Mouse (Mus musculus) midbrain, embryonic 14.5 days (tissue): ENCODE results near the gene Ocln. TPM values are rescaled to one million over a fixed set of nuclear protein-coding genes. Genes with fewer than 3 reads are reported as not detected.
A peak's percentile ranks its signal among the peaks of the same experiment; 100 is the strongest.

Experiments used
- ATAC-seq: fragments of 200-750 bp; cut with Nextera tagmentation; 2 replicates; pipeline ENCODE4 v1.8.0; 2017; ENCODE audit warnings: moderate number of reproducible peaks, moderate library complexity; ENCODE audit not compliant: low FRiP score, low TSS enrichment
- DNase-seq: peaks from one replicate; pipeline ENCODE4 v3.0.0-alpha.2; 2015
- H3K27ac ChIP-seq: fragments of 300-500 bp; sonication (generic); replicated peaks from 2 replicates; pipeline ENCODE4 v1.5.1; 2014; ENCODE audit warnings: mild to moderate bottlenecking, low read depth, low read length, moderate library complexity
- H3K27me3 ChIP-seq: fragments of 300-500 bp; sonication (generic); 2 replicates; pipeline ENCODE4 v1.6.1; 2014; ENCODE audit warnings: low read length, control low read depth, mixed read lengths; ENCODE audit not compliant: control insufficient read depth, insufficient read depth
- H3K36me3 ChIP-seq: fragments of 300-500 bp; sonication (generic); 2 replicates; pipeline ENCODE4 v1.6.1; 2014; ENCODE audit warnings: low read length, control low read depth; ENCODE audit not compliant: control insufficient read depth, insufficient read depth
- H3K4me1 ChIP-seq: fragments of 300-500 bp; sonication (generic); 2 replicates; pipeline ENCODE4 v1.6.1; 2014; ENCODE audit warnings: mild to moderate bottlenecking, antibody characterized with exemption, low read length, control low read depth; ENCODE audit not compliant: control insufficient read depth, insufficient read depth
- H3K4me2 ChIP-seq: fragments of 300-500 bp; sonication (generic); 2 replicates; pipeline ENCODE4 v1.6.1; 2014; ENCODE audit warnings: mild to moderate bottlenecking, low read length, moderate library complexity
- H3K4me3 ChIP-seq: fragments of 300-500 bp; sonication (generic); replicated peaks from 2 replicates; pipeline ENCODE4 v1.5.1; 2014; ENCODE audit warnings: low read depth, low read length
- H3K9ac ChIP-seq: fragments of 300-500 bp; sonication (generic); replicated peaks from 2 replicates; pipeline ENCODE4 v1.6.1; 2014; ENCODE audit warnings: mild to moderate bottlenecking, low read length, moderate library complexity
- H3K9me3 ChIP-seq: fragments of 300-500 bp; sonication (generic); 2 replicates; pipeline ENCODE4 v1.6.1; 2016; ENCODE audit warnings: low read length, control low read depth, mixed read lengths; ENCODE audit not compliant: control insufficient read depth
- WGBS: fragments of 180-500 bp; shearing (Covaris S2); extraction: QIAGEN DNeasy Blood & Tissue Kit; methylation state at CpG from one replicate; pipeline ENCODE4 v1.1.7; 2014; 5-methylcytosine and 5-hydroxymethylcytosine counted together
- polyA plus RNA-seq: library from polyadenylated mRNA; unstranded; fragments of >200 nt; fragmentation: Nextera tagmentation; extraction: Ambion mirVana; gene quantifications from 2 replicates; pipeline ENCODE4 v1.2.1, GENCODE M21; 2014

Ocln gene
- 4.3 and 7.4 TPM in 2 replicates for polyA plus RNA-seq

GRCm38 (mm10) chr13:100552369-100553041 lies at the start of gene Ocln:
Gene Ocln, minus strand, starts transcription at chr13:100552718.
- ATAC-seq (peak; percentile 68), DNase-seq (peak; percentile 54)
- H3K9me3 ChIP-seq = no peaks in the 10 kb centered on the region
- H3K9ac ChIP-seq = peak within 1 kb of the TSS; percentile 56
- H3K36me3 ChIP-seq = no peaks in the 10 kb centered on the region
- peaks cover 43% of the 10 kb centered on the region for H3K27me3 ChIP-seq
- H3K4me3 ChIP-seq = peak within 1 kb of the TSS; percentile 57
- H3K4me2 ChIP-seq = peak within 1 kb of the TSS; percentile 97
- WGBS = under 1% methylated on average over 45 of the region's 45 CpGs
- H3K27ac ChIP-seq = no peak within 1 kb of the TSS
- H3K4me1 ChIP-seq = peaks cover 11% of the 10 kb centered on the region

- no peak overlapping the region for H3K9ac ChIP-seq
- ATAC-seq = no peak
- no peak for DNase-seq
- no peaks in the 10 kb centered on the region for H3K27me3 ChIP-seq
- no peaks in the 10 kb centered on the region for H3K4me1 ChIP-seq
- no peaks in the 10 kb centered on the region for H3K36me3 ChIP-seq
- no peak overlapping the region for H3K27ac ChIP-seq
- H3K4me2 ChIP-seq = no peak overlapping the region
- H3K9me3 ChIP-seq = no peaks in the 10 kb centered on the region
- 74% methylated on average over 7 of the region's 8 CpGs for WGBS
- no peak overlapping the region for H3K4me3 ChIP-seq
These were observed 48.5 kb upstream of the Ocln start for GRCm38 (mm10) chr13:100601034-100601433.

GRCm38 (mm10) chr13:100600317-100600716 lies 47.8 kb upstream of the Ocln start:
- H3K9ac ChIP-seq = no peak overlapping the region
- H3K36me3 ChIP-seq = no peaks in the 10 kb centered on the region
- WGBS = 79% methylated on average over 12 of the region's 12 CpGs
- ATAC-seq (no peak), DNase-seq (no peak)
- H3K27ac ChIP-seq = no peak overlapping the region
- no peak overlapping the region for H3K4me2 ChIP-seq
- H3K4me3 ChIP-seq = no peak overlapping the region
- no peaks in the 10 kb centered on the region for H3K4me1 ChIP-seq
- H3K9me3 ChIP-seq = no peaks in the 10 kb centered on the region
- no peaks in the 10 kb centered on the region for H3K27me3 ChIP-seq

GRCm38 (mm10) chr13:100597284-100597683 lies 44.8 kb upstream of the Ocln start:
- 86% methylated on average over 9 of the region's 9 CpGs for WGBS
- H3K4me3 ChIP-seq = no peak overlapping the region
- ATAC-seq (no peak), DNase-seq (no peak)
- H3K27me3 ChIP-seq = no peaks in the 10 kb centered on the region
- H3K4me2 ChIP-seq = no peak overlapping the region
- H3K9me3 ChIP-seq = no peaks in the 10 kb centered on the region
- H3K36me3 ChIP-seq = no peaks in the 10 kb centered on the region
- no peak overlapping the region for H3K27ac ChIP-seq
- no peak overlapping the region for H3K9ac ChIP-seq
- no peaks in the 10 kb centered on the region for H3K4me1 ChIP-seq

- no peaks in the 10 kb centered on the region for H3K4me1 ChIP-seq
- WGBS = 89% methylated on average over 3 of the region's 3 CpGs
- no peak overlapping the region for H3K27ac ChIP-seq
- ATAC-seq = no peak
- no peak overlapping the region for H3K4me3 ChIP-seq
- H3K9me3 ChIP-seq = no peaks in the 10 kb centered on the region
- no peaks in the 10 kb centered on the region for H3K27me3 ChIP-seq
- H3K9ac ChIP-seq = no peak overlapping the region
- no peak for DNase-seq
- H3K4me2 ChIP-seq = no peak overlapping the region
- no peaks in the 10 kb centered on the region for H3K36me3 ChIP-seq
These were observed 43.0 kb upstream of the Ocln start for GRCm38 (mm10) chr13:100595552-100595885.

- no peak overlapping the region for H3K4me3 ChIP-seq
- H3K4me1 ChIP-seq = no peaks in the 10 kb centered on the region
- H3K9ac ChIP-seq = no peak overlapping the region
- 75% methylated on average over 5 of the region's 5 CpGs for WGBS
- H3K27ac ChIP-seq = no peak overlapping the region
- ATAC-seq = no peak
- no peaks in the 10 kb centered on the region for H3K36me3 ChIP-seq
- H3K9me3 ChIP-seq = no peaks in the 10 kb centered on the region
- DNase-seq = no peak
- no peak overlapping the region for H3K4me2 ChIP-seq
- H3K27me3 ChIP-seq = no peaks in the 10 kb centered on the region
These were observed 42.5 kb upstream of the Ocln start for GRCm38 (mm10) chr13:100594838-100595551.

- Histone ChIP-seq H3K4me2 (0 out of 2 replicates have a peak overlapping the region, but pooled peaks have one; percentile 27), H3K4me3 (no peak overlapping the region), H3K27ac (peak overlapping the region; percentile 71), H3K36me3 (no peaks in the 10 kb centered on the region), H3K9ac (no peak overlapping the region), H3K4me1 (no peaks in the 10 kb centered on the region), H3K27me3 (no peaks in the 10 kb centered on the region), H3K9me3 (no peaks in the 10 kb centered on the region)
- ATAC-seq = peak; percentile 63; the same call in 1 of the 2 replicates
- DNase-seq = peak; percentile 65
- 60% methylated on average over 11 of the region's 17 CpGs for WGBS
These were observed 41.7 kb upstream of the Ocln start for GRCm38 (mm10) chr13:100594041-100594792.

GRCm38 (mm10) chr13:100588646-100589045 lies 36.1 kb upstream of the Ocln start:
- H3K9ac ChIP-seq = no peak overlapping the region
- WGBS = 87% methylated on average over 11 of the region's 12 CpGs
- no peaks in the 10 kb centered on the region for H3K4me1 ChIP-seq
- H3K27ac ChIP-seq = no peak overlapping the region
- no peak overlapping the region for H3K4me3 ChIP-seq
- no peaks in the 10 kb centered on the region for H3K27me3 ChIP-seq
- no peak for DNase-seq
- no peaks in the 10 kb centered on the region for H3K36me3 ChIP-seq
- ATAC-seq = 0 out of 2 replicates have a peak, but pooled peaks have one; percentile 37
- peak overlapping the region; percentile 21; the same call in 1 of the 2 replicates for H3K4me2 ChIP-seq
- H3K9me3 ChIP-seq = no peaks in the 10 kb centered on the region
